Mouse (Mus musculus): ENCODE measurements around the gene Thsd7b. TPM values are rescaled to one million over a fixed set of nuclear protein-coding genes. Genes with fewer than 3 reads are reported as not detected.
A peak's percentile ranks its signal among the peaks of the same experiment; 100 is the strongest.

The Thsd7b gene
- polyA plus RNA-seq, 1 experiment from 2014 or later = 19.6 TPM

DNA sequence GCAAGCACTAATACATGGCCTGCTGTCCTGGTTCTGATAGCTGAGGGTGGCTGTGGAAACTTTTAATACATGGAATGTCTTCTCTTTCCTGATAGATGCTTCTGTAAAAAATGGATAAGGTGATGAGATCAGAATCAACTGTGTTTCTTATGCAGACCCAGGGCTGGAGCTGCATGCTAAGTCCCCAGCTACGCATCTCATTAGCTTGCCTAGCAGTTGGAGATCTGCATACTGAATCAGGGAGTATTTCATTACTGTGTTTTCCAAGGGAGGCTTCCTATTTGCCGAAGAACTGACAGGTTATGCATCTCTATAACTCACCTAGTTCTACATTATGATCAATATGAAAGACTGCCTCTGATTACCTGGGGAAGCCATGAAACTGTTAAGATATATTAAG lies 84.3 kb downstream of the Thsd7b start:
- Histone ChIP-seq H3K27ac (ENCODE audit: low read depth, low read length) (no peak overlapping the region), H3K27me3 (ENCODE audit: control insufficient read depth, insufficient read depth, low read length) (no peaks in the 10 kb centered on the region), H3K9me3 (ENCODE audit: control insufficient read depth, low read length) (no peaks in the 10 kb centered on the region), H3K4me3 (ENCODE audit: low read depth, low read length) (no peak overlapping the region), H3K9ac (ENCODE audit: low read length) (no peak overlapping the region), H3K4me1 (ENCODE audit: control insufficient read depth, insufficient read depth, low read length) (no peaks in the 10 kb centered on the region), H3K4me2 (ENCODE audit: low read depth) (no peak overlapping the region), H3K36me3 (ENCODE audit: control insufficient read depth, insufficient read depth, low read length) (no peaks in the 10 kb centered on the region)
- ATAC-seq (ENCODE audit: insufficient read depth, low FRiP score, low TSS enrichment) = peak; percentile 58; the same call in 1 of the 2 replicates
- WGBS = 75% methylated on average over 2 of the region's 2 CpGs
- peak; percentile 17 for DNase-seq (ENCODE audit: low spot score)

- WGBS = 93% methylated on average over 4 of the region's 4 CpGs
- Histone ChIP-seq H3K27ac (ENCODE audit: low read depth, low read length) (no peak overlapping the region), H3K4me1 (ENCODE audit: control insufficient read depth, insufficient read depth, low read length) (no peaks in the 10 kb centered on the region), H3K4me3 (ENCODE audit: low read depth, low read length) (no peak overlapping the region), H3K27me3 (ENCODE audit: control insufficient read depth, insufficient read depth, low read length) (no peaks in the 10 kb centered on the region), H3K36me3 (ENCODE audit: control insufficient read depth, insufficient read depth, low read length) (no peaks in the 10 kb centered on the region), H3K9me3 (ENCODE audit: control insufficient read depth, low read length) (no peaks in the 10 kb centered on the region), H3K4me2 (ENCODE audit: low read depth) (no peak overlapping the region), H3K9ac (ENCODE audit: low read length) (no peak overlapping the region)
- no peak for DNase-seq (ENCODE audit: low spot score)
- no peak for ATAC-seq (ENCODE audit: insufficient read depth, low FRiP score, low TSS enrichment)
Observed at GRCm38 (mm10) chr1:129363368-129363767, 90.3 kb downstream of the Thsd7b start.

- H3K9ac ChIP-seq (ENCODE audit: low read length) = no peak overlapping the region
- H3K9me3 ChIP-seq (ENCODE audit: control insufficient read depth, low read length) = no peaks in the 10 kb centered on the region
- H3K4me2 ChIP-seq (ENCODE audit: low read depth) = no peak overlapping the region
- H3K36me3 ChIP-seq (ENCODE audit: control insufficient read depth, insufficient read depth, low read length) = no peaks in the 10 kb centered on the region
- H3K27ac ChIP-seq (ENCODE audit: low read depth, low read length) = no peak overlapping the region
- ATAC-seq (ENCODE audit: insufficient read depth, low FRiP score, low TSS enrichment) (0 out of 2 replicates have a peak, but pooled peaks have one; percentile 20), DNase-seq (ENCODE audit: low spot score) (no peak)
- H3K4me3 ChIP-seq (ENCODE audit: low read depth, low read length) = no peak overlapping the region
- no peaks in the 10 kb centered on the region for H3K4me1 ChIP-seq (ENCODE audit: control insufficient read depth, insufficient read depth, low read length)
- H3K27me3 ChIP-seq (ENCODE audit: control insufficient read depth, insufficient read depth, low read length) = no peaks in the 10 kb centered on the region
Observed at GRCm38 (mm10) chr1:129364828-129365227, 91.7 kb downstream of the Thsd7b start.

- Histone ChIP-seq H3K4me1 (ENCODE audit: control insufficient read depth, insufficient read depth, low read length) (no peaks in the 10 kb centered on the region), H3K27ac (ENCODE audit: low read depth, low read length) (no peak overlapping the region), H3K9me3 (ENCODE audit: control insufficient read depth, low read length) (no peaks in the 10 kb centered on the region), H3K4me2 (ENCODE audit: low read depth) (no peak overlapping the region), H3K4me3 (ENCODE audit: low read depth, low read length) (no peak overlapping the region), H3K9ac (ENCODE audit: low read length) (no peak overlapping the region), H3K27me3 (ENCODE audit: control insufficient read depth, insufficient read depth, low read length) (no peaks in the 10 kb centered on the region), H3K36me3 (ENCODE audit: control insufficient read depth, insufficient read depth, low read length) (no peaks in the 10 kb centered on the region)
- ATAC-seq (ENCODE audit: insufficient read depth, low FRiP score, low TSS enrichment) (no peak), DNase-seq (ENCODE audit: low spot score) (no peak)
- WGBS = 72% methylated on average over 1 of the region's 1 CpGs
Observed at GRCm38 (mm10) chr1:129365590-129365989, 92.5 kb downstream of the Thsd7b start.

- H3K9me3 ChIP-seq (ENCODE audit: control insufficient read depth, low read length) = no peaks in the 10 kb centered on the region
- H3K4me1 ChIP-seq (ENCODE audit: control insufficient read depth, insufficient read depth, low read length) = no peaks in the 10 kb centered on the region
- no peak for ATAC-seq (ENCODE audit: insufficient read depth, low FRiP score, low TSS enrichment)
- no peaks in the 10 kb centered on the region for H3K27me3 ChIP-seq (ENCODE audit: control insufficient read depth, insufficient read depth, low read length)
- H3K9ac ChIP-seq (ENCODE audit: low read length) = no peak overlapping the region
- H3K27ac ChIP-seq (ENCODE audit: low read depth, low read length) = no peak overlapping the region
- no peak for DNase-seq (ENCODE audit: low spot score)
- no peak overlapping the region for H3K4me3 ChIP-seq (ENCODE audit: low read depth, low read length)
- no peaks in the 10 kb centered on the region for H3K36me3 ChIP-seq (ENCODE audit: control insufficient read depth, insufficient read depth, low read length)
- no peak overlapping the region for H3K4me2 ChIP-seq (ENCODE audit: low read depth)
Observed at GRCm38 (mm10) chr1:129386479-129386878, 113.4 kb downstream of the Thsd7b start.

GRCm38 (mm10) chr1:129411584-129411983 lies 138.5 kb downstream of the Thsd7b start:
- no peaks in the 10 kb centered on the region for H3K9me3 ChIP-seq (ENCODE audit: control insufficient read depth, low read length)
- no peak overlapping the region for H3K9ac ChIP-seq (ENCODE audit: low read length)
- no peaks in the 10 kb centered on the region for H3K36me3 ChIP-seq (ENCODE audit: control insufficient read depth, insufficient read depth, low read length)
- H3K27ac ChIP-seq (ENCODE audit: low read depth, low read length) = no peak overlapping the region
- no peaks in the 10 kb centered on the region for H3K4me1 ChIP-seq (ENCODE audit: control insufficient read depth, insufficient read depth, low read length)
- no peak overlapping the region for H3K4me2 ChIP-seq (ENCODE audit: low read depth)
- no peaks in the 10 kb centered on the region for H3K27me3 ChIP-seq (ENCODE audit: control insufficient read depth, insufficient read depth, low read length)
- no peak overlapping the region for H3K4me3 ChIP-seq (ENCODE audit: low read depth, low read length)
- WGBS = 94% methylated on average over 1 of the region's 1 CpGs
- no peak for DNase-seq (ENCODE audit: low spot score)
- no peak for ATAC-seq (ENCODE audit: insufficient read depth, low FRiP score, low TSS enrichment)

DNA sequence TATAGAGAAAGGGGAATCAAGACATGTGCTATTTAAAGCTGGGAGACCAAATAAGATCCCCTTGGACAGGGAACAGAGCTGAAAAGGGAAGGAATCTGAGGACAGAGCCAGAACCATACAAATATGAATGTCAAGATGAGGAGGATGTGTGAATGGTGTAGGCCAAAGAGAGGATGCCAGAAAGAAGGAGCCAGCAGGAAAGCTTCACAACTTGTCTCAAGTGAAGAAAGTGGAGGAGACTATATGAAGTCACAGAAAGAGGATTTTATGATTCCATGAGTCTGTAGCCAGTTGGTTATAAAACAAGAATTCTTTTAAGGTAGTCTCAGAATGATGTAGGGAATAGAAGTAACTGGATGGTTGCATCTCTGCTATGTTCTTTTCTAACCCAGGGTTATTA lies 148.5 kb downstream of the Thsd7b start:
- Histone ChIP-seq H3K27ac (ENCODE audit: low read depth, low read length) (no peak overlapping the region), H3K9me3 (ENCODE audit: control insufficient read depth, low read length) (no peaks in the 10 kb centered on the region), H3K4me1 (ENCODE audit: control insufficient read depth, insufficient read depth, low read length) (no peaks in the 10 kb centered on the region), H3K36me3 (ENCODE audit: control insufficient read depth, insufficient read depth, low read length) (no peaks in the 10 kb centered on the region), H3K9ac (ENCODE audit: low read length) (no peak overlapping the region), H3K27me3 (ENCODE audit: control insufficient read depth, insufficient read depth, low read length) (no peaks in the 10 kb centered on the region), H3K4me2 (ENCODE audit: low read depth) (no peak overlapping the region), H3K4me3 (ENCODE audit: low read depth, low read length) (no peak overlapping the region)
- DNase-seq (ENCODE audit: low spot score) = no peak
- no peak for ATAC-seq (ENCODE audit: insufficient read depth, low FRiP score, low TSS enrichment)

DNA sequence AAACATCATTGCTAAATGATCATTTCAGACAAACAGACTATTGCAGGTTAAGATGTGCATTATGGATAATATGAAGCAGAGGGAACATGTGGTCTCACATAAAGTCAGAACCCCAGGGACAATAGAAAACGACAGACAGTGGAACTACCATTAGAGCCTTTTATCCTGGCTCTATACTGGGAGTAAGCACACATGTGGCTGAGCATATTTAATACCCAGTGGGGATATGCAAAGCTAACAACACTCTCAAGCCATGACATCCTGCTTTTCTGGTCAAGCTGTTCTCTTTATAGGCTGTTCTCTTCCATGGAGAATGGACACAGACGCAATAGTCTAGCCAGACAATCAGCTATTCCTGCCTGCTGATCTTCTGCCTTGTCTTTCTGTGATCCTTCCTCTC lies 191.3 kb downstream of the Thsd7b start:
- no peaks in the 10 kb centered on the region for H3K27me3 ChIP-seq (ENCODE audit: control insufficient read depth, insufficient read depth, low read length)
- no peak overlapping the region for H3K4me2 ChIP-seq (ENCODE audit: low read depth)
- H3K4me1 ChIP-seq (ENCODE audit: control insufficient read depth, insufficient read depth, low read length) = no peaks in the 10 kb centered on the region
- DNase-seq (ENCODE audit: low spot score) (no peak), ATAC-seq (ENCODE audit: insufficient read depth, low FRiP score, low TSS enrichment) (no peak)
- WGBS = 74% methylated on average over 2 of the region's 2 CpGs
- H3K9me3 ChIP-seq (ENCODE audit: control insufficient read depth, low read length) = no peaks in the 10 kb centered on the region
- H3K27ac ChIP-seq (ENCODE audit: low read depth, low read length) = no peak overlapping the region
- no peak overlapping the region for H3K9ac ChIP-seq (ENCODE audit: low read length)
- H3K4me3 ChIP-seq (ENCODE audit: low read depth, low read length) = no peak overlapping the region
- H3K36me3 ChIP-seq (ENCODE audit: control insufficient read depth, insufficient read depth, low read length) = no peaks in the 10 kb centered on the region

DNA sequence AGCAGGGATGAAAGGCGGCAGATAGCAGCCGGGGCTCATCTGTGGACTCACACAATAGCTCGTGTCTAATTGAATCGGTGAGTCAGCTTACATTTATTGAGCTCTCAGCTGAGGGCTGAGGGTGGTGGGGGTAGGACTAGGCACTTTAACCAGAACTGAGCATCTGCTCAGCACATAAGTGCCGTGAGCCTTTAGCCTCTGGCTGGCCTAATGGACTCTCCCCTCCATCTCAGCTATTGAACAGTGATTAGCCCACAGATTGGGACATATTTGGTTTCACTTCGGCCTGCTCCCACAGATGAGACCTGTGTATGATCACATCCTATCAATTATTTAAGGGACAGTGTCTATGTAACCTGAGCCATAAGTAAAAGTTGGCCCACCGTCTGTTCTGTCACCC lies 200.4 kb downstream of the Thsd7b start:
- no peak overlapping the region for H3K4me3 ChIP-seq (ENCODE audit: low read depth, low read length)
- DNase-seq (ENCODE audit: low spot score) (peak; percentile 49), ATAC-seq (ENCODE audit: insufficient read depth, low FRiP score, low TSS enrichment) (peak; percentile 84)
- H3K27ac ChIP-seq (ENCODE audit: low read depth, low read length) = no peak overlapping the region
- no peak overlapping the region for H3K4me2 ChIP-seq (ENCODE audit: low read depth)
- H3K27me3 ChIP-seq (ENCODE audit: control insufficient read depth, insufficient read depth, low read length) = no peaks in the 10 kb centered on the region
- WGBS = 54% methylated on average over 7 of the region's 7 CpGs
- no peaks in the 10 kb centered on the region for H3K4me1 ChIP-seq (ENCODE audit: control insufficient read depth, insufficient read depth, low read length)
- H3K9me3 ChIP-seq (ENCODE audit: control insufficient read depth, low read length) = no peaks in the 10 kb centered on the region
- no peaks in the 10 kb centered on the region for H3K36me3 ChIP-seq (ENCODE audit: control insufficient read depth, insufficient read depth, low read length)
- H3K9ac ChIP-seq (ENCODE audit: low read length) = no peak overlapping the region

Data from neural tube, embryonic 11.5 days (tissue).